Mouse (Mus musculus): ENCODE measurements at regions not wholly inside any gene's neighbourhood (a gene's known extent, or its start where the extent isn't known, plus 50 kb on each side); places are given as distances from the start of the nearest gene placed in this dataset.

DNA sequence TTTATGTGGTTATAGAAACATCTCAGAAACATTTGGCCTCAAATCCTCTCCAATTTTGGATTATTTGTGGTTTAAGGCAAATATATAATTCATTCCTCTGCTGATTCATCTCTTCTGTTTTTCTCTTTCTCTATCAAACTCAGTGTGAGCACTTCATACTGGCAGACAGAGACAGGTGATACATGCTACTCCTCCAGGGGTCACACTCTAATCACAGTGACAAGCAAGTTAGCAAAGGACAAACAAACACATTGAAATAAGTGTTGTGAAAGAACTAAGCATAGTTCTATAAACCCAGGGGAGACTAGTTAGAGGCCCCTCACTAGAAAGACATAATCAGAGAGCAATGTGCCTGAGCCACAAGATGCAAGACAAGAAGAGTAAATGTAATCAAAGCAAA lies 101.3 kb upstream of the Klf6 start:
- H3K27me3 ChIP-seq (ENCODE audit: control insufficient read depth, insufficient read depth, low read length) = no peaks in the 10 kb centered on the region
- no peak overlapping the region for H3K9ac ChIP-seq (ENCODE audit: low read length)
- no peaks in the 10 kb centered on the region for H3K4me1 ChIP-seq (ENCODE audit: control insufficient read depth, insufficient read depth, low read length)
- H3K4me2 ChIP-seq (ENCODE audit: low read depth, low read length) = no peak overlapping the region
- H3K36me3 ChIP-seq (ENCODE audit: control insufficient read depth, insufficient read depth) = no peaks in the 10 kb centered on the region
- H3K4me3 ChIP-seq (ENCODE audit: low read length) = no peak overlapping the region
- no peaks in the 10 kb centered on the region for H3K9me3 ChIP-seq (replicated peaks; ENCODE audit: control insufficient read depth, low read length)
- ATAC-seq (replicated peaks; ENCODE audit: extremely low read depth, insufficient read depth, low FRiP score) = no peak
- no peak overlapping the region for H3K27ac ChIP-seq (ENCODE audit: low read length)

DNA sequence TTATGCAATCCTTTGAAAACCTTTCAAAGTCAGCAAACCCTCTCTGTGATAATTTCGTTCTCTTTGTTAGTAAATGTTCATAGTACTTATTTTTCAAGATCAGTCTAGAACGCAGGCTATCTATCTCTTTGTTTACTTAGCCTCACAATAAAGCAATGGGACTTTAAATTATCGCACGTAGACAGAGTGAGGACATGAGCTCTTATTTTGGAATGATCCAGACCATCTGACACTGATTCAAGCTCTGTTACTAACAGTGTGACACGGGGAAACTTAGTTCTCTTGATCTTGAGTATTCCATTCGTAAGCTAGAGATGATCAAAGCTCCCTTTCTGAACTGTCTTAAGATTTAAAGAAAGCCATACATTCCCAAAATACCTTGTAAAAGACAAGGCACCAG lies 94.9 kb upstream of the Klf6 start:
- WGBS = 68% methylated on average over 6 of the region's 6 CpGs
- Histone ChIP-seq H3K4me3 (ENCODE audit: low read length) (no peak overlapping the region), H3K9me3 (replicated peaks; ENCODE audit: control insufficient read depth, low read length) (no peaks in the 10 kb centered on the region), H3K4me1 (ENCODE audit: control insufficient read depth, insufficient read depth, low read length) (no peaks in the 10 kb centered on the region), H3K9ac (ENCODE audit: low read length) (no peak overlapping the region), H3K36me3 (ENCODE audit: control insufficient read depth, insufficient read depth) (no peaks in the 10 kb centered on the region), H3K4me2 (ENCODE audit: low read depth, low read length) (no peak overlapping the region), H3K27me3 (ENCODE audit: control insufficient read depth, insufficient read depth, low read length) (no peaks in the 10 kb centered on the region), H3K27ac (ENCODE audit: low read length) (no peak overlapping the region)
- ATAC-seq (replicated peaks; ENCODE audit: extremely low read depth, insufficient read depth, low FRiP score) = no peak

DNA sequence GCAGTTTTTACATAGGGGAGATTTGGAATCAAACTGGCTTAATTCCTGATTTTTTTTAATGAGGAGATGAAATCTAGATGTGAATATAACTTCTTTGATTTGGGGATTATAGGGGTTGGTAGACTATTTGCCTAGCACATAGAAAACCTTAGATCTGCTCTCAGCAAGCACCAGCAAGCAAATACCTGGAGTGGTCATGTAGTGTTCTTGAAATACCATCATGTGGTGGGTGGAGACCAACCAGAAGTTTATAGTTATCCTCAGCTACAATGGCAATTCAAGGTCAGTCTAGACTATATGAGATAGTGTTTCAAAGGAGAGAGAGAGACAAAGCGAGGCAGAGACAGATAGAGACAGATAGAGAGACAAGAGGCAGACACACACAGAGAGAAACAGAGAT lies 94.1 kb upstream of the Klf6 start:
- no peak for ATAC-seq (replicated peaks; ENCODE audit: extremely low read depth, insufficient read depth, low FRiP score)
- H3K27me3 ChIP-seq (ENCODE audit: control insufficient read depth, insufficient read depth, low read length) = no peaks in the 10 kb centered on the region
- H3K4me1 ChIP-seq (ENCODE audit: control insufficient read depth, insufficient read depth, low read length) = no peaks in the 10 kb centered on the region
- H3K9me3 ChIP-seq (replicated peaks; ENCODE audit: control insufficient read depth, low read length) = no peaks in the 10 kb centered on the region
- H3K36me3 ChIP-seq (ENCODE audit: control insufficient read depth, insufficient read depth) = no peaks in the 10 kb centered on the region
- no peak overlapping the region for H3K4me3 ChIP-seq (ENCODE audit: low read length)
- H3K9ac ChIP-seq (ENCODE audit: low read length) = no peak overlapping the region
- WGBS = 62% methylated on average over 1 of the region's 1 CpGs
- H3K4me2 ChIP-seq (ENCODE audit: low read depth, low read length) = no peak overlapping the region
- H3K27ac ChIP-seq (ENCODE audit: low read length) = no peak overlapping the region

DNA sequence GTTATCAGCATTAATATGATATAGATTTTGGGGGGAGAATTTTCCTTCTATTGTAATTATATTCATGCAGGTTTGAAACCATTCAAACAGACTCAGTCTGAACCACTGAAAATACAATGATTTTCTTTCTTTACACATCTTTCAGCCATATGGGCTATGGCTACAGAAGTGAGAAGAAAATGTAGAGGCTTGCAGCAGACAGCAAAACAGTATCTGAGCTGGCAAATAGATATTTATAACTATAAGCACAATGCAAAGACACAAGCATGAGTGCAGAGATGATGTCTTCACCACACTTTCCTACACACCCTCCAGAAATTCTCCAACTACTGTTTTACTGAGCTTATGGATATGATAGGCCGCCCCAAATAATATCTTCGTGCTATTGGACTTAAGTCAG lies 92.6 kb upstream of the Klf6 start:
- Histone ChIP-seq H3K36me3 (ENCODE audit: control insufficient read depth, insufficient read depth) (no peaks in the 10 kb centered on the region), H3K9me3 (replicated peaks; ENCODE audit: control insufficient read depth, low read length) (no peaks in the 10 kb centered on the region), H3K27ac (ENCODE audit: low read length) (no peak overlapping the region; the same call in 1 of the 2 replicates), H3K4me2 (ENCODE audit: low read depth, low read length) (no peak overlapping the region), H3K4me3 (ENCODE audit: low read length) (no peak overlapping the region), H3K9ac (ENCODE audit: low read length) (no peak overlapping the region), H3K27me3 (ENCODE audit: control insufficient read depth, insufficient read depth, low read length) (no peaks in the 10 kb centered on the region), H3K4me1 (ENCODE audit: control insufficient read depth, insufficient read depth, low read length) (no peaks in the 10 kb centered on the region)
- ATAC-seq (replicated peaks; ENCODE audit: extremely low read depth, insufficient read depth, low FRiP score) = no peak
- 96% methylated on average over 2 of the region's 2 CpGs for WGBS

DNA sequence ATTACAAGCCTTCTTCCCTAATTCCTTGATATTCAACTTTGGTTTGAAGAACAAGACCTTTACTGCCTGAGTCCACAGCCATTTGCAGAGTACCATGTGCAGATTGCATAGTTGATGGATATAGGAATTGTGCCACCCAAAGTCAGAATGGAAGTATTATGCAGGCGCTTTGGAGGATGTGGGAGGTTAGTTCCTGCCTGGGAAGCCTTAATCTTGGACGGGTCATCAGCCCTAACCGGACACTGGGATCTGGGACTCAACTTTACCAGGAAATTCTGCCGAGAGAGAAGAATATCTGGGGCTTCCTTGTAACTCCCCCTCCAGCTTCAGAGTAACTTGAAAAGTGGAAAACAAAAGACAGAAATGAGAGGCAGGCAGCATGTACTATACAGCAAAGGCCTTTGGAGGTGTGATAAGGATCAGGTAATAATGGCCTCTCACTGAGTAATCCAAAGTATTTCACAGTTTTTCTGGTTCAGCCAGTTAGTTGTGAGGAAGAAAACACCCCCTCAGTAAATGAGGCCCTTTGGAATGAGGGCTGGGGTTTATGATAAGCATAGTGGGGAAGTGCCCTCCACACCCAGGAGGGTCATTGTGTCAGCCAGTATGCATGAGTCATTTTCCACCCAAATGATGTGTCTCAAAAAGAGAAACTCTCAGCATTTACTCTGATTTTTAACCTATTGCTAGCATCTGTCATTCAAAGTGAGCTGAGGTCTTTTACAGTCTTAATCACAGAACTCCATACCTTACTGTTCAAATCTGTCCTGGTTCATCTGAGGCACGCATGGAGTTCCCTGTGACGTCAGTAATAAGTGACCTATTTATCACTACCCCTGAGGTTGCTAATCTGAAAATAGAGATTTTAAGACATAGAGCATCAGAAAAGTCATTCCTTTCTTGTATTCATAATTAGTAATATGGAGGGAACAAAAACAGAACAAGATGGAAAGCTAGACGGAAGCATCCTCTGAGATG lies 91.7 kb upstream of the Klf6 start:
- no peak overlapping the region for H3K4me2 ChIP-seq (ENCODE audit: low read depth, low read length)
- peak; percentile 65 for ATAC-seq (replicated peaks; ENCODE audit: extremely low read depth, insufficient read depth, low FRiP score)
- WGBS = 65% methylated on average over 7 of the region's 7 CpGs

DNA sequence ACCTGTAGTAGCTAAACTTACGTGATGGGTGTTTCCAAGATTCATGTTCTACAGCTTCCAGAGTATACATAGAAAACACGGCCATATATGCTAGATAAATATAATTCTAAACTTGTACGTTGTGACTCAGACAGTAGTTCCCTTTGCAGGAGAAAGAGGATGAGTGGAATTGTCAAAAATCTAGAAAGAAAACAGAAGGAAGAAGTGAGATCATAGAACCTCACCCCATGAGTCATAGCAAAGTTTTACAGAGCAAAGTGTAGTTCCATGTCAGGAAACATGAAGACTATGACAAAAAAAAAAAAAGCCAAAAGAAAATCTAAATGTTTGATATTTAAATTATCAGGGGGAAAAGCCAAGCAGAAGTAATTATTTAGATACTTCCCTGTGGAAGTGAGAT lies 87.5 kb upstream of the Klf6 start:
- Histone ChIP-seq H3K4me1 (ENCODE audit: control insufficient read depth, insufficient read depth, low read length) (no peaks in the 10 kb centered on the region), H3K9ac (ENCODE audit: low read length) (no peak overlapping the region), H3K9me3 (replicated peaks; ENCODE audit: control insufficient read depth, low read length) (no peaks in the 10 kb centered on the region), H3K27ac (ENCODE audit: low read length) (no peak overlapping the region), H3K27me3 (ENCODE audit: control insufficient read depth, insufficient read depth, low read length) (no peaks in the 10 kb centered on the region), H3K4me3 (ENCODE audit: low read length) (no peak overlapping the region), H3K36me3 (ENCODE audit: control insufficient read depth, insufficient read depth) (no peaks in the 10 kb centered on the region), H3K4me2 (ENCODE audit: low read depth, low read length) (no peak overlapping the region)
- 71% methylated on average over 3 of the region's 3 CpGs for WGBS
- no peak for ATAC-seq (replicated peaks; ENCODE audit: extremely low read depth, insufficient read depth, low FRiP score)

More for the DNA sequence above, 91.7 kb upstream of the Klf6 start:
- H3K27ac ChIP-seq (ENCODE audit: low read length) = peak overlapping the region; percentile 48
- no peaks in the 10 kb centered on the region for H3K9me3 ChIP-seq (replicated peaks; ENCODE audit: control insufficient read depth, low read length)
- H3K36me3 ChIP-seq (ENCODE audit: control insufficient read depth, insufficient read depth) = no peaks in the 10 kb centered on the region
- H3K9ac ChIP-seq (ENCODE audit: low read length) = no peak overlapping the region
- no peaks in the 10 kb centered on the region for H3K4me1 ChIP-seq (ENCODE audit: control insufficient read depth, insufficient read depth, low read length)
- no peak overlapping the region for H3K4me3 ChIP-seq (ENCODE audit: low read length)
- no peaks in the 10 kb centered on the region for H3K27me3 ChIP-seq (ENCODE audit: control insufficient read depth, insufficient read depth, low read length)

DNA sequence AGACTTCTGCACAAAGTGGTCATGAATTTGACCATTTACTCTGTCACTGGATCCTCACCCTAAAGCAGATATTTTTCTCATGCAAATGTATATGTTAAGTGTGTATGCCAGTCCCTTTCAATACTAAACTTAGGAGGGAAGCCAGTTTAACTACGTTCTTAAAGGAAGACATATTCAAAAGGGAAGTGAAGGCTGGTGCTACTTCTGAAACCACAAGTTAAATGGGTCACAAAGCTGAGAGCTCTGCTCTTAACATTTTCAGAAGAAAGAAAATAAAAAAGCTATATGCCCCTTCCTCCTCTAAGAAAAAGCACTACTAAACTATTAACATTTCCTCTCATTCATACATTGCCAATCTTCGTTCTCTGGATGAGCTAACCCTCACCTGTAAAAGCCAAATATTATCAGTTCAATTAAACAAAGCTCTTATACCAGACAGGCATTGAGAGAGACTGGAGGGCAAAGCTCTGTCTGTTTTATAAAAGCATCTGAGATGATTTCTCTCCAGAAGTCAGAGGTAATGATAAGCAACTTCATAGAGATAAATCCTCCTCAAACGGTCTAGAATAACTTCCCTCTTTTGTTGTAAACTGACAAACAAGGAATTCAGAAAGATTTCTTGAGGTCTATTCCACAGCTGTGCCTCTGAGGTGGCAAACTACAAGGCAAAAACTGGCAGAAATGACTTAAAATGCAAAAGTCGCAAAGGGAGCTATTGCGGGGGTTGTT lies 82.7 kb upstream of the Klf6 start:
- no peak overlapping the region for H3K4me2 ChIP-seq (ENCODE audit: low read depth, low read length)
- H3K36me3 ChIP-seq (ENCODE audit: control insufficient read depth, insufficient read depth) = no peaks in the 10 kb centered on the region
- no peaks in the 10 kb centered on the region for H3K4me1 ChIP-seq (ENCODE audit: control insufficient read depth, insufficient read depth, low read length)
- H3K27me3 ChIP-seq (ENCODE audit: control insufficient read depth, insufficient read depth, low read length) = no peaks in the 10 kb centered on the region
- H3K27ac ChIP-seq (ENCODE audit: low read length) = no peak overlapping the region
- H3K4me3 ChIP-seq (ENCODE audit: low read length) = no peak overlapping the region
- WGBS = 57% methylated on average over 5 of the region's 5 CpGs
- ATAC-seq (replicated peaks; ENCODE audit: extremely low read depth, insufficient read depth, low FRiP score) = no peak
- H3K9me3 ChIP-seq (replicated peaks; ENCODE audit: control insufficient read depth, low read length) = no peaks in the 10 kb centered on the region
- H3K9ac ChIP-seq (ENCODE audit: low read length) = no peak overlapping the region

DNA sequence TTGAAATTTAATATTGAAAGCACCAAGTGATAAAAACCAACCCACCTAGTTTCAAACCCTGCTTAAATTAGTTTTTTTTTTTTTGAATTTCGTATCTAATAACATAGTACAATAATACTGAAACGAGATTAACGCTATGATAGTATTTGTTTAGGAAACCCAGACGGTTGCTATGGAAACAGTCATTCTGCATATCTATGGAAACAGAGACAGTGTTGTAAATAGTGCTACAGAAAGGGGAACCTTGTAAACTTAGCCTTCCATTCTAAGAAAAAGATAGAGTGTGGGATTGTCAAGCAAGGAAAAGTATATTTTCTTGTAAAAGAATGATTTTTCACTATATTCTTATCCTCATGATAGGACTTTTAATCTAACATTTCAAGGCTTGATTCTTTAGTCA lies 81.9 kb upstream of the Klf6 start:
- ATAC-seq (replicated peaks; ENCODE audit: extremely low read depth, insufficient read depth, low FRiP score) = no peak
- H3K9me3 ChIP-seq (replicated peaks; ENCODE audit: control insufficient read depth, low read length) = no peaks in the 10 kb centered on the region
- 34% methylated on average over 4 of the region's 4 CpGs for WGBS

DNA sequence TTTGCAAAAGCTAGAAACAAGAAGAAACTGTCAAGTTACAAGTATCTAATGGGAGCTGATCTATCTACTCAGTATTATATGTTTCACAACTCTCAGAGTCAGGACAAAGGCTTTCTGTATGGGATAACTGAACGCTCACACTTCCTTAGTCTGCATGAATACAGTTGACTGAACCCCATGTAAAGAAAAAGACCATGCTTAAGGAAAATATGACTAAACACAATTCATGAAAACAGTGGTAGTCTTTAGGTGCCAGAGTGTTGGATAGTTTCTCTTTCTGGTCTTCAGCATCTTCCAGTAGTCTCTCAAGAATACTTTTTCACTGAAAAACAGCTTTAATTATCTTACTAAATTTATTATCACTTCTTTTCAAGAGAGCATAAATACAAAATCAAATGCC lies 78.7 kb upstream of the Klf6 start:
- Histone ChIP-seq H3K4me3 (ENCODE audit: low read length) (no peak overlapping the region), H3K27me3 (ENCODE audit: control insufficient read depth, insufficient read depth, low read length) (no peaks in the 10 kb centered on the region), H3K36me3 (ENCODE audit: control insufficient read depth, insufficient read depth) (no peaks in the 10 kb centered on the region), H3K4me2 (ENCODE audit: low read depth, low read length) (no peak overlapping the region), H3K9me3 (replicated peaks; ENCODE audit: control insufficient read depth, low read length) (no peaks in the 10 kb centered on the region), H3K4me1 (ENCODE audit: control insufficient read depth, insufficient read depth, low read length) (no peaks in the 10 kb centered on the region; the same call in 1 of the 2 replicates), H3K27ac (ENCODE audit: low read length) (no peak overlapping the region), H3K9ac (ENCODE audit: low read length) (no peak overlapping the region)
- 83% methylated on average over 1 of the region's 1 CpGs for WGBS
- ATAC-seq (replicated peaks; ENCODE audit: extremely low read depth, insufficient read depth, low FRiP score) = no peak

More for the DNA sequence above, 81.9 kb upstream of the Klf6 start:
- Histone ChIP-seq H3K36me3 (ENCODE audit: control insufficient read depth, insufficient read depth) (no peaks in the 10 kb centered on the region), H3K27me3 (ENCODE audit: control insufficient read depth, insufficient read depth, low read length) (no peaks in the 10 kb centered on the region), H3K27ac (ENCODE audit: low read length) (no peak overlapping the region), H3K4me2 (ENCODE audit: low read depth, low read length) (no peak overlapping the region), H3K4me1 (ENCODE audit: control insufficient read depth, insufficient read depth, low read length) (no peaks in the 10 kb centered on the region), H3K9ac (ENCODE audit: low read length) (no peak overlapping the region), H3K4me3 (ENCODE audit: low read length) (no peak overlapping the region)

All from heart, embryonic 16.5 days (tissue).